Mouse (Mus musculus): ENCODE measurements at regions not wholly inside any gene's neighbourhood (a gene's known extent, or its start where the extent isn't known, plus 50 kb on each side); places are given as distances from the start of the nearest gene placed in this dataset.

GRCm38 (mm10) chr1:92372222-92372990 is 101.3 kb downstream of the Ndufa10 start:
- ATAC-seq (peak; percentile 16; the same call in 1 of the 2 replicates), DNase-seq (ENCODE audit: low spot score) (no peak)
- Histone ChIP-seq H3K36me3 (ENCODE audit: insufficient read depth, low read length) (no peaks in the 10 kb centered on the region), H3K9ac (replicated peaks; ENCODE audit: low read depth) (no peak overlapping the region), H3K27ac (ENCODE audit: low read length) (no peak overlapping the region), H3K4me3 (ENCODE audit: low read depth, low read length) (no peak overlapping the region), H3K4me1 (ENCODE audit: insufficient read depth, low read depth, low read length) (no peaks in the 10 kb centered on the region), H3K9me3 (ENCODE audit: low read length) (no peaks in the 10 kb centered on the region), H3K4me2 (replicated peaks; ENCODE audit: low read depth, low read length) (no peak overlapping the region), H3K27me3 (replicated peaks; ENCODE audit: insufficient read depth, low read length) (no peaks in the 10 kb centered on the region)
- 68% methylated on average over 5 of the region's 5 CpGs for WGBS
- TF ChIP-seq CTCF (IDR thresholded peaks at IDR 0.05) (no peak), EP300 (IDR thresholded peaks at IDR 0.05) (no peak)

GRCm38 (mm10) chr1:92371357-92371981 is 102.2 kb downstream of the Ndufa10 start:
- no peak overlapping the region for H3K4me2 ChIP-seq (replicated peaks; ENCODE audit: low read depth, low read length)
- H3K27me3 ChIP-seq (replicated peaks; ENCODE audit: insufficient read depth, low read length), result no peaks in the 10 kb centered on the region
- H3K36me3 ChIP-seq (ENCODE audit: insufficient read depth, low read length), result no peaks in the 10 kb centered on the region
- H3K27ac ChIP-seq (ENCODE audit: low read length), result no peak overlapping the region
- TF ChIP-seq CTCF (IDR thresholded peaks at IDR 0.05) (no peak), EP300 (IDR thresholded peaks at IDR 0.05) (no peak)
- peak; percentile 62 for ATAC-seq
- no peak overlapping the region for H3K9ac ChIP-seq (replicated peaks; ENCODE audit: low read depth)
- DNase-seq (ENCODE audit: low spot score), result peak; percentile 66
- H3K4me3 ChIP-seq (ENCODE audit: low read depth, low read length), result no peak overlapping the region
- H3K9me3 ChIP-seq (ENCODE audit: low read length), result no peaks in the 10 kb centered on the region
- H3K4me1 ChIP-seq (ENCODE audit: insufficient read depth, low read depth, low read length), result no peaks in the 10 kb centered on the region
- 40% methylated on average over 11 of the region's 11 CpGs for WGBS

- ATAC-seq (no peak), DNase-seq (ENCODE audit: low spot score) (no peak)
- no peak for TF ChIP-seq EP300 (IDR thresholded peaks at IDR 0.05)
- TF ChIP-seq CTCF (IDR thresholded peaks at IDR 0.05), result no peak
- H3K9ac ChIP-seq (replicated peaks; ENCODE audit: low read depth), result no peak overlapping the region
- H3K27ac ChIP-seq (ENCODE audit: low read length), result no peak overlapping the region
- 90% methylated on average over 4 of the region's 4 CpGs for WGBS
- H3K4me2 ChIP-seq (replicated peaks; ENCODE audit: low read depth, low read length), result no peak overlapping the region
- no peaks in the 10 kb centered on the region for H3K36me3 ChIP-seq (ENCODE audit: insufficient read depth, low read length)
- no peaks in the 10 kb centered on the region for H3K4me1 ChIP-seq (ENCODE audit: insufficient read depth, low read depth, low read length)
- H3K27me3 ChIP-seq (replicated peaks; ENCODE audit: insufficient read depth, low read length), result no peaks in the 10 kb centered on the region
- no peak overlapping the region for H3K4me3 ChIP-seq (ENCODE audit: low read depth, low read length)
- no peaks in the 10 kb centered on the region for H3K9me3 ChIP-seq (ENCODE audit: low read length)
Measured at GRCm38 (mm10) chr1:92370842-92371241, 102.8 kb downstream of the Ndufa10 start.

- no peaks in the 10 kb centered on the region for H3K4me1 ChIP-seq (ENCODE audit: insufficient read depth, low read depth, low read length)
- DNase-seq (ENCODE audit: low spot score) (no peak), ATAC-seq (no peak)
- H3K9me3 ChIP-seq (ENCODE audit: low read length), result no peaks in the 10 kb centered on the region
- no peaks in the 10 kb centered on the region for H3K36me3 ChIP-seq (ENCODE audit: insufficient read depth, low read length)
- H3K27me3 ChIP-seq (replicated peaks; ENCODE audit: insufficient read depth, low read length), result no peaks in the 10 kb centered on the region
- H3K4me3 ChIP-seq (ENCODE audit: low read depth, low read length), result no peak overlapping the region
- no peak overlapping the region for H3K9ac ChIP-seq (replicated peaks; ENCODE audit: low read depth)
- H3K4me2 ChIP-seq (replicated peaks; ENCODE audit: low read depth, low read length), result no peak overlapping the region
- TF ChIP-seq EP300 (IDR thresholded peaks at IDR 0.05) (no peak), CTCF (IDR thresholded peaks at IDR 0.05) (no peak)
- WGBS, result 75% methylated on average over 5 of the region's 5 CpGs
- H3K27ac ChIP-seq (ENCODE audit: low read length), result no peak overlapping the region
Measured at GRCm38 (mm10) chr1:92369972-92370371, 103.7 kb downstream of the Ndufa10 start.

- no peaks in the 10 kb centered on the region for H3K9me3 ChIP-seq (ENCODE audit: low read length)
- H3K4me2 ChIP-seq (replicated peaks; ENCODE audit: low read depth, low read length), result no peak overlapping the region
- DNase-seq (ENCODE audit: low spot score), result no peak
- no peaks in the 10 kb centered on the region for H3K4me1 ChIP-seq (ENCODE audit: insufficient read depth, low read depth, low read length)
- WGBS, result 67% methylated on average over 5 of the region's 5 CpGs
- ATAC-seq, result no peak
- H3K4me3 ChIP-seq (ENCODE audit: low read depth, low read length), result no peak overlapping the region
- TF ChIP-seq EP300 (IDR thresholded peaks at IDR 0.05) (no peak), CTCF (IDR thresholded peaks at IDR 0.05) (no peak)
- H3K27me3 ChIP-seq (replicated peaks; ENCODE audit: insufficient read depth, low read length), result no peaks in the 10 kb centered on the region
- no peak overlapping the region for H3K9ac ChIP-seq (replicated peaks; ENCODE audit: low read depth)
- no peak overlapping the region for H3K27ac ChIP-seq (ENCODE audit: low read length)
- H3K36me3 ChIP-seq (ENCODE audit: insufficient read depth, low read length), result no peaks in the 10 kb centered on the region
Measured at GRCm38 (mm10) chr1:92366249-92366648, 107.4 kb downstream of the Ndufa10 start.

GRCm38 (mm10) chr1:92365366-92366075 is 108.1 kb downstream of the Ndufa10 start:
- no peak for DNase-seq (ENCODE audit: low spot score)
- TF ChIP-seq EP300 (IDR thresholded peaks at IDR 0.05) (no peak), CTCF (IDR thresholded peaks at IDR 0.05) (no peak)

More at GRCm38 (mm10) chr1:92365366-92366075, 108.1 kb downstream of the Ndufa10 start:
- Histone ChIP-seq H3K36me3 (ENCODE audit: insufficient read depth, low read length) (no peaks in the 10 kb centered on the region), H3K4me1 (ENCODE audit: insufficient read depth, low read depth, low read length) (no peaks in the 10 kb centered on the region), H3K27me3 (replicated peaks; ENCODE audit: insufficient read depth, low read length) (no peaks in the 10 kb centered on the region), H3K4me3 (ENCODE audit: low read depth, low read length) (no peak overlapping the region), H3K9ac (replicated peaks; ENCODE audit: low read depth) (no peak overlapping the region), H3K27ac (ENCODE audit: low read length) (no peak overlapping the region), H3K9me3 (ENCODE audit: low read length) (no peaks in the 10 kb centered on the region), H3K4me2 (replicated peaks; ENCODE audit: low read depth, low read length) (no peak overlapping the region)
- no peak for ATAC-seq
- WGBS, result 74% methylated on average over 4 of the region's 4 CpGs

All from lung, postnatal 0 days (tissue).